In genomic region chr11:86403845-86404244, GRCm38 (mm10) we compare ENCODE assay signal across 7 mouse cellular contexts.
"Had no signal": no experiment of that assay in that cellular context is flagged by ENCODE, and none has a peak within 500 bp of the region (broad histone marks: within the 10 kb centered on the region; RNA-seq: fewer than 3 reads in every experiment).

No protein-coding gene starts in this region.

- DNase-seq: kidney, adult 8-10 months; layer of hippocampus, adult 9-11 months; layer of hippocampus, postnatal 36 days; lung, embryonic 14.5 days; lung, postnatal 10 days; right cerebral cortex, postnatal 14 days; thymus, postnatal 14 days had no signal
